Mouse (Mus musculus) C2C12 (cell line): ENCODE results near the gene Drosha. TPM values are rescaled to one million over a fixed set of nuclear protein-coding genes. Genes with fewer than 3 reads are reported as not detected.

Experiments
- H3K27me3 ChIP-seq: one replicate; pipeline ENCODE4 v1.6.1; 2011; ENCODE audit not compliant: control insufficient read depth, insufficient read depth, insufficient read length
- H3K36me3 ChIP-seq: one replicate; pipeline ENCODE4 v1.6.1; 2011; ENCODE audit not compliant: control insufficient read depth, insufficient read depth
- H3K4me3 ChIP-seq: one replicate; pipeline ENCODE4 v1.5.1; 2011; ENCODE audit warnings: mild to moderate bottlenecking, control low read depth; ENCODE audit not compliant: poor library complexity, insufficient read depth, severe bottlenecking
- H3K79me2 ChIP-seq: one replicate; pipeline ENCODE4 v1.6.1; 2011; ENCODE audit not compliant: control insufficient read depth, insufficient read depth
- H3K79me3 ChIP-seq: one replicate; pipeline ENCODE4 v1.6.1; 2011; ENCODE audit warnings: low read depth, control low read depth
- H3ac ChIP-seq: one replicate; pipeline ENCODE3; 2011; ENCODE audit warnings: low read depth; ENCODE audit not compliant: control insufficient read depth, insufficient read length
- CEBPB ChIP-seq: IDR thresholded peaks from one replicate; pipeline ENCODE4 v1.6.1; 2011; ENCODE audit warnings: low read depth, mild to moderate bottlenecking, control low read depth, moderate library complexity
- CTCF ChIP-seq: IDR thresholded peaks from one replicate; pipeline ENCODE4 v1.5.1; 2011; ENCODE audit not compliant: control insufficient read depth, insufficient read depth, insufficient read length
- FOSL1 ChIP-seq: IDR thresholded peaks from one replicate; pipeline ENCODE4 v1.8.0; 2011; ENCODE audit warnings: mild to moderate bottlenecking, low read length; ENCODE audit not compliant: poor library complexity, insufficient read depth, severe bottlenecking
- MAX ChIP-seq: IDR thresholded peaks from one replicate; pipeline ENCODE4 v1.6.1; 2011; ENCODE audit warnings: mild to moderate bottlenecking, control low read depth
- MYOD1 ChIP-seq: IDR thresholded peaks from one replicate; pipeline ENCODE4 v1.6.1; 2011; ENCODE audit warnings: low read depth; ENCODE audit not compliant: control insufficient read depth, insufficient read length
- MYOG ChIP-seq: IDR thresholded peaks from one replicate; pipeline ENCODE4 v1.6.1; 2011; ENCODE audit not compliant: control insufficient read depth, insufficient read length; ENCODE audit errors: extremely low read depth
- USF1 ChIP-seq: IDR thresholded peaks from one replicate; pipeline ENCODE4 v1.6.1; 2011; ENCODE audit warnings: low read depth, mild to moderate bottlenecking, control low read depth, moderate library complexity
- polyA plus RNA-seq: library from polyadenylated mRNA; unstranded; fragments of >200 nt; fragmentation: generic; extraction: Trizol; gene quantifications from one replicate; pipeline ENCODE4 v1.2.1, GENCODE M21; 2012; ENCODE audit warnings: missing spikeins

The Drosha gene
- polyA plus RNA-seq, 1 experiment: 42.0 TPM

GRCm38 (mm10) chr15:12875442-12876176, 51.0 kb downstream of the Drosha start:
- Histone ChIP-seq H3ac (no peak overlapping the region), H3K27me3 (no peaks in the 10 kb centered on the region), H3K36me3 (peaks cover 65% of the 10 kb centered on the region), H3K4me3 (no peak overlapping the region), H3K79me2 (peaks cover 9% of the 10 kb centered on the region), H3K79me3 (no peaks in the 10 kb centered on the region)
- TF ChIP-seq FOSL1 (no peak), MYOD1 (no peak), USF1 (no peak), MAX (no peak), MYOG (no peak), CTCF (no peak), CEBPB (no peak)

GRCm38 (mm10) chr15:12876266-12876665, 51.7 kb downstream of the Drosha start:
- Histone ChIP-seq H3K27me3 (no peaks in the 10 kb centered on the region), H3K36me3 (peaks cover 66% of the 10 kb centered on the region), H3K79me2 (peaks cover 9% of the 10 kb centered on the region), H3K4me3 (no peak overlapping the region), H3K79me3 (no peaks in the 10 kb centered on the region), H3ac (no peak overlapping the region)
- TF ChIP-seq FOSL1 (no peak), MYOG (no peak), CTCF (no peak), MYOD1 (no peak), USF1 (no peak), MAX (no peak), CEBPB (no peak)

GRCm38 (mm10) chr15:12876881-12877280, 52.3 kb downstream of the Drosha start:
- H3ac ChIP-seq: no peak overlapping the region
- peaks cover 66% of the 10 kb centered on the region for H3K36me3 ChIP-seq
- peaks cover 9% of the 10 kb centered on the region for H3K79me2 ChIP-seq
- no peak overlapping the region for H3K4me3 ChIP-seq
- no peaks in the 10 kb centered on the region for H3K27me3 ChIP-seq
- H3K79me3 ChIP-seq: no peaks in the 10 kb centered on the region
- TF ChIP-seq USF1 (no peak), CEBPB (no peak), FOSL1 (no peak), MAX (no peak), CTCF (no peak), MYOG (no peak), MYOD1 (no peak)

GRCm38 (mm10) chr15:12877934-12878333, 53.3 kb downstream of the Drosha start:
- TF ChIP-seq CEBPB (no peak), MYOG (no peak), USF1 (no peak)
- Histone ChIP-seq H3K4me3 (no peak overlapping the region), H3K79me2 (peaks cover 3% of the 10 kb centered on the region), H3K79me3 (no peaks in the 10 kb centered on the region), H3ac (no peak overlapping the region), H3K27me3 (no peaks in the 10 kb centered on the region), H3K36me3 (peaks cover 68% of the 10 kb centered on the region)

GRCm38 (mm10) chr15:12878581-12878980, 54.0 kb downstream of the Drosha start:
- no peaks in the 10 kb centered on the region for H3K79me3 ChIP-seq
- TF ChIP-seq MYOD1: no peak
- TF ChIP-seq FOSL1: no peak
- TF ChIP-seq CEBPB: no peak
- TF ChIP-seq USF1: no peak
- TF ChIP-seq CTCF: no peak
- no peak for TF ChIP-seq MYOG
- no peak for TF ChIP-seq MAX
- H3K4me3 ChIP-seq: no peak overlapping the region
- H3K36me3 ChIP-seq: peaks cover 70% of the 10 kb centered on the region
- no peak overlapping the region for H3ac ChIP-seq
- no peaks in the 10 kb centered on the region for H3K79me2 ChIP-seq
- H3K27me3 ChIP-seq: no peaks in the 10 kb centered on the region

GRCm38 (mm10) chr15:12879937-12880336, 55.3 kb downstream of the Drosha start:
- Histone ChIP-seq H3ac (no peak overlapping the region), H3K79me3 (no peaks in the 10 kb centered on the region), H3K27me3 (no peaks in the 10 kb centered on the region), H3K36me3 (peaks cover 83% of the 10 kb centered on the region), H3K4me3 (no peak overlapping the region), H3K79me2 (no peaks in the 10 kb centered on the region)
- no peak for TF ChIP-seq FOSL1
- no peak for TF ChIP-seq MYOD1
- no peak for TF ChIP-seq MAX
- no peak for TF ChIP-seq MYOG
- TF ChIP-seq USF1: no peak
